Mouse (Mus musculus): ENCODE data around the gene Nsd1. TPM values are rescaled to one million over a fixed set of nuclear protein-coding genes. Genes with fewer than 3 reads are reported as not detected.

The Nsd1 gene
- polyA plus RNA-seq, 1 experiment from 2014 or later = 15.5 TPM

GRCm38 (mm10) chr13:55322130-55322825 is 112.7 kb downstream of the Nsd1 start:
- Histone ChIP-seq H3K4me1 (replicated peaks) (peaks cover 65% of the 10 kb centered on the region), H3K27me3 (no peaks in the 10 kb centered on the region), H3K27ac (peak overlapping the region; percentile 87), H3K9ac (peak overlapping the region; percentile 96), H3K4me2 (peak overlapping the region; percentile 99), H3K4me3 (replicated peaks) (peak overlapping the region; percentile 92), H3K9me3 (replicated peaks) (no peaks in the 10 kb centered on the region), H3K36me3 (peaks cover 72% of the 10 kb centered on the region)
- peak; percentile 31 for ATAC-seq (ENCODE audit: low read depth)
- peak; percentile 36 for DNase-seq
- WGBS (ENCODE audit: insufficient replicate concordance) = under 1% methylated on average over 31 of the region's 31 CpGs

GRCm38 (mm10) chr13:55325596-55325995 is 116.0 kb downstream of the Nsd1 start:
- ATAC-seq (ENCODE audit: low read depth) (no peak), DNase-seq (no peak)
- no peaks in the 10 kb centered on the region for H3K27me3 ChIP-seq
- peaks cover 82% of the 10 kb centered on the region for H3K4me1 ChIP-seq (replicated peaks)
- H3K27ac ChIP-seq = no peak overlapping the region
- H3K4me2 ChIP-seq = no peak overlapping the region
- H3K9me3 ChIP-seq (replicated peaks) = no peaks in the 10 kb centered on the region
- peak overlapping the region; percentile 9; the same call in 1 of the 2 replicates for H3K9ac ChIP-seq
- H3K4me3 ChIP-seq (replicated peaks) = no peak overlapping the region
- H3K36me3 ChIP-seq = peaks cover 48% of the 10 kb centered on the region
- WGBS (ENCODE audit: insufficient replicate concordance) = 77% methylated on average over 11 of the region's 11 CpGs

DNA sequence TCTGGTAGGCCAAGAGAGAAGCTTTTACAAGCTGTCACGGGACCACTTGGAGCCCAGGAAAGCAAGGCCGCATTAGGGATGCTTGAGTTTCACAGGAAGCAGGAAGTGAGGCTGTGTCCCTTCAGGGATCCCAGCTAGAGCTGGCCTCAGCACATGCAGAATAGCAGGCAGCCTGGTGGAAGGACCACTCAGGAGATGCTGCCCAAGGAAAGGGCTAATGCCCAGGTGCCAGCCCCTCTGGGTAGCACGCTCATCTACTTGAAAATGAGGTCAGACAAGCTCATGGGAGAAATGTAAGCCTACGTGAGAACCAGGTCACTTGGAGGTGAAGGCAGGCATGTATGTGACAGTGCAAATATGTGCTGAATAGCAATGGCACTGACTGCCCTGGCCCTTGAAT is 117.6 kb downstream of the Nsd1 start:
- Histone ChIP-seq H3K36me3 (peaks cover 48% of the 10 kb centered on the region), H3K27ac (no peak overlapping the region), H3K27me3 (no peaks in the 10 kb centered on the region), H3K9me3 (replicated peaks) (no peaks in the 10 kb centered on the region), H3K9ac (peak overlapping the region; percentile 92), H3K4me1 (replicated peaks) (peaks cover 80% of the 10 kb centered on the region), H3K4me2 (peak overlapping the region; percentile 93), H3K4me3 (replicated peaks) (peak overlapping the region; percentile 95)
- no peak for ATAC-seq (ENCODE audit: low read depth)
- 59% methylated on average over 4 of the region's 4 CpGs for WGBS (ENCODE audit: insufficient replicate concordance)
- DNase-seq = no peak

GRCm38 (mm10) chr13:55327633-55328032 is 118.1 kb downstream of the Nsd1 start:
- Histone ChIP-seq H3K27ac (peak overlapping the region; percentile 95), H3K4me3 (replicated peaks) (peak overlapping the region; percentile 95), H3K4me2 (peak overlapping the region; percentile 93), H3K4me1 (replicated peaks) (peaks cover 76% of the 10 kb centered on the region), H3K36me3 (peaks cover 48% of the 10 kb centered on the region), H3K9me3 (replicated peaks) (no peaks in the 10 kb centered on the region), H3K9ac (peak overlapping the region; percentile 92), H3K27me3 (no peaks in the 10 kb centered on the region)
- DNase-seq (peak; percentile 76), ATAC-seq (ENCODE audit: low read depth) (no peak)
- WGBS (ENCODE audit: insufficient replicate concordance) = 36% methylated on average over 3 of the region's 8 CpGs

- peak overlapping the region; percentile 95 for H3K27ac ChIP-seq
- no peaks in the 10 kb centered on the region for H3K9me3 ChIP-seq (replicated peaks)
- H3K9ac ChIP-seq = peak overlapping the region; percentile 92
- peaks cover 43% of the 10 kb centered on the region for H3K36me3 ChIP-seq
- peaks cover 70% of the 10 kb centered on the region for H3K4me1 ChIP-seq (replicated peaks)
- WGBS (ENCODE audit: insufficient replicate concordance) = 77% methylated on average over 6 of the region's 6 CpGs
- peak overlapping the region; percentile 93 for H3K4me2 ChIP-seq
- ATAC-seq (ENCODE audit: low read depth) (no peak), DNase-seq (no peak)
- H3K27me3 ChIP-seq = no peaks in the 10 kb centered on the region
- H3K4me3 ChIP-seq (replicated peaks) = peak overlapping the region; percentile 95
These were observed 118.6 kb downstream of the Nsd1 start for GRCm38 (mm10) chr13:55328171-55328570.

DNA sequence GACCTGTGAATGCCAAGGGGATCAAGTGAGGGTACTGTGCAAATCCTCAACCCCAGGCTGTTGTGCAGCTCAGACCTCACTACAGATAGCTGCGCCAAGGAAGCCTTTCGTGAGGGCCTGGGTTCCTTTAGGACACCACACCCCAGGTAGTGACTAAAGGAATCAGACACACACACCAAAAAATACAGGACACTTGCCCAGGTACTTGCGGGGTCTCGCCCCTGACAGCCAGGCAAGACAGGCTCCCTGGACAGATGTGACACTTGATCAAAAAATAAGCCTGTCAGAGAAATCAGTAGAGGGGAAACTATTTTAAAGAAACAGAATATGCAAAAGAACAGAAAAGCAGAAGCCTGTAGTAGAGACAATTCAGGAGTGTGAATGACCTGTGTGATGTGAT is 119.1 kb downstream of the Nsd1 start:
- Histone ChIP-seq H3K27ac (peak overlapping the region; percentile 95), H3K36me3 (peaks cover 39% of the 10 kb centered on the region), H3K9me3 (replicated peaks) (no peaks in the 10 kb centered on the region), H3K4me1 (replicated peaks) (peaks cover 66% of the 10 kb centered on the region), H3K4me3 (replicated peaks) (peak overlapping the region; percentile 95), H3K27me3 (no peaks in the 10 kb centered on the region), H3K9ac (peak overlapping the region; percentile 92), H3K4me2 (peak overlapping the region; percentile 93)
- no peak for DNase-seq
- WGBS (ENCODE audit: insufficient replicate concordance) = 84% methylated on average over 4 of the region's 4 CpGs
- ATAC-seq (ENCODE audit: low read depth) = no peak

- Histone ChIP-seq H3K4me2 (peak overlapping the region; percentile 93), H3K4me1 (replicated peaks) (peaks cover 60% of the 10 kb centered on the region), H3K9me3 (replicated peaks) (no peaks in the 10 kb centered on the region)
These were observed 119.6 kb downstream of the Nsd1 start for GRCm38 (mm10) chr13:55329109-55329682.

DNA sequence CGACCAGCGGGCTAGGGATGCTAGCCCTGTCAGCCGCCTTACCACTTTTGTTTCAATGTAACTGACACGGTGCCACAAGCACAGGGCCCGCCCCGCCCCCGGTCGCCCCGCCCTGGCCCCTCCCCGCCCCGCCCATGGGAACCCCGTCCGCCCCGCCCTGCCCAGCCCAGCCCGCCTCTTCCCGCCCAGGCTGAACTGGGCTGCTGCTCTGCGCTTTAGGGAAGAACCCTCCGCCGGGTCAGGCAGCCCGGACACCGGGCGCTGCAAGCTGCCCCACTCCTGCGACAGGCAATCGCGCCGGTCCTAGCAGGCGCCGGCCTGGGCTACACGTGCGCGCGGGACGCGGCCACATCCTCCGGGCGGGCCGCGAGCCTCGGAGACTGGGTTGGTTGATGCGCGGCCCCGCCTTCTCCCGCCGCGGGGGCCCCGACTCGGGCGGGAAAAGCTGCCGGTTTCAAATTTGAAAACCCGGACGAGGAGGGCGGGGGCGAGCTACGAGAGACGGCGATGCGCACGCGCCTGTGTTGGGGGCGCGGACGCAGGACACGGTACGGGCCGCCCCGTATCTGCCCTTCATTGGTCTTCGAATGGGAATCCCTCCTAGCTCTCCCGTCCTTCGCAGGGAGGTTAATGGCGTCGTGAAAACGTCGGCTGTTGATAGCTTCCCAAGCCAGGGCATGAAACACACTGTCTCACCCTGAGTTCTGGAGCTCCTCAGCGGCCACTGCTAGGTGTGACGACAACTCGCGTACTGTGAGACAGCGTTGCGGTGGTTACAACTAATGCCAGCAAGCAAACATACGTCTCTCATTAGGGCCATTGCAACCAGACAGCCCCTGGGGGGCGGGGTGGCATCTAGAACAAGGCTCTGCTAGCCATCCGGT is 120.3 kb downstream of the Nsd1 start, which contains the start of gene Mxd3:
TSS of gene Mxd3 (minus strand) at position 141 of the 884 bp plus-strand sequence.
- Histone ChIP-seq H3K27me3 (no peaks in the 10 kb centered on the region), H3K4me3 (replicated peaks) (peak within 1 kb of the TSS; percentile 95), H3K9ac (peak within 1 kb of the TSS; percentile 92), H3K36me3 (peaks cover 26% of the 10 kb centered on the region), H3K4me1 (replicated peaks) (peaks cover 56% of the 10 kb centered on the region), H3K4me2 (peak within 1 kb of the TSS; percentile 93), H3K9me3 (replicated peaks) (no peaks in the 10 kb centered on the region), H3K27ac (peak within 1 kb of the TSS; percentile 95)
- peak; percentile 92 for DNase-seq
- under 1% methylated on average over 81 of the region's 82 CpGs for WGBS (ENCODE audit: insufficient replicate concordance)
- peak; percentile 86 for ATAC-seq (ENCODE audit: low read depth)

More at GRCm38 (mm10) chr13:55329109-55329682, 119.6 kb downstream of the Nsd1 start:
- Histone ChIP-seq H3K4me3 (replicated peaks) (peak overlapping the region; percentile 95), H3K9ac (peak overlapping the region; percentile 92), H3K27me3 (no peaks in the 10 kb centered on the region), H3K27ac (peak overlapping the region; percentile 95), H3K36me3 (peaks cover 33% of the 10 kb centered on the region)
- ATAC-seq (ENCODE audit: low read depth) (peak; percentile 34), DNase-seq (peak; percentile 56)
- 1% methylated on average over 29 of the region's 29 CpGs for WGBS (ENCODE audit: insufficient replicate concordance)

DNA sequence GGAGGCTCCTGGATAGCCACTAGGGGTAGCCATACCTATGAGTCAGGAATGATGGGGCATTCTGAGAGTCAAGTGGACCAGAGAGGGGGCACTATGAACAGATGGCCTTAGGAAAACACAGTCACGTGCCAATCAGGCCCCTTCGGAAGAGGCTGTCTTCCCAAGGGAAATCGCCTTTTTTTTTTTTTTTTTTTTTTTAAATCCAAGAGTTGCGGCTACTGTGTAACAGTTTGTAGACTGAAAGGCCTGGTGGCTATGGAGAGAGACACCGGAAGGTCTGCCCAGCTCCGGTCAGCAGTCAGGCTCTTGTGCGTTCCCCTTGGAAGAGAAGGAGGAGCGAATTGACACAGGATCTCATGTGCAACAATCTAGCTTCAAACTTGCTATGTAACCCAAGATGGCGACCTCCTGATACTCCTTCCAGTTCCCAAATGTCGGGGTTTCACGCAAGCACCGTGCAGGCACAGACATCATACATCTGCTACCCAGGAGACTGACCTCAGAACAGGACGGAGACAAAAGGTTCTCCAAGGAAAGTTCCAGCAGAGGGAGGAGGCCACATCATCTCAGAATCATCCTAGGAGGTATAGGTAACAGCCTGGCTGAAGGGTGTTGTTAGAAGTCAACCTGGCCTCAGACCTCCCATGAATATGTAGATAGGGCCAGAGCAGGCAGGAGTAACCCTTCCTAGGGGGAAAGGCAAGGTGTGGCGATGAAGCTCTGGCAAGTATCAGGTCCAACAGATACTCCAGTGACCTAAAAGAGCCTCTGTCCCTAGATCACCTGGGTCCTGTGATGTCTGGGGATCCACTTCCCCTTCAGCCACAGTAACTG is 121.2 kb downstream of the Nsd1 start:
- Histone ChIP-seq H3K9ac (peak overlapping the region; percentile 92), H3K27ac (peak overlapping the region; percentile 95), H3K9me3 (replicated peaks) (no peaks in the 10 kb centered on the region), H3K4me2 (peak overlapping the region; percentile 93), H3K27me3 (no peaks in the 10 kb centered on the region), H3K4me1 (replicated peaks) (peaks cover 50% of the 10 kb centered on the region), H3K36me3 (peaks cover 18% of the 10 kb centered on the region), H3K4me3 (replicated peaks) (peak overlapping the region; percentile 95)
- ATAC-seq (ENCODE audit: low read depth) = no peak
- no peak for DNase-seq
- 46% methylated on average over 14 of the region's 14 CpGs for WGBS (ENCODE audit: insufficient replicate concordance)

DNA sequence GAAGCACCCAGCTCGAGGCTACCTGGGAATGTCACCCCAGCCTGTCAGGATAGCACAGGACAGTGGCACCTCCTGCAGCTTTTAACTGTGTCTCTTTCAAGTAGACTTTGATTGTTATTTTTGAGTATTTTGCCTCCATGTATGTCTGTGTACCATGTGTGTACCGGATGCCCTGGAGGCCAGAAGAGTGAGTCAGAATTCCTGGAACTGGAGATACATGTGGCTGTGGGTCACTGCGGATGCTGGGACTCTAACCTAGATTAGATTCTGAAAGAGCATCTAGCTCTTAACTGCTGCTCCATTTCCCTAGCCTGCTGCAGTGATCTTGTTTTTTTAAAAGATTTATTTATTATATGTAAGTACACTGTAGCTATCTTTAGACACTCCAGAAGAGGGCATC is 122.7 kb downstream of the Nsd1 start:
- DNase-seq = no peak
- ATAC-seq (ENCODE audit: low read depth) = no peak
- 77% methylated on average over 3 of the region's 3 CpGs for WGBS (ENCODE audit: insufficient replicate concordance)
- no peaks in the 10 kb centered on the region for H3K9me3 ChIP-seq (replicated peaks)
- H3K4me2 ChIP-seq = no peak overlapping the region
- H3K9ac ChIP-seq = no peak overlapping the region
- peaks cover 2% of the 10 kb centered on the region for H3K36me3 ChIP-seq
- no peak overlapping the region for H3K27ac ChIP-seq
- peaks cover 39% of the 10 kb centered on the region for H3K4me1 ChIP-seq (replicated peaks)
- no peaks in the 10 kb centered on the region for H3K27me3 ChIP-seq
- no peak overlapping the region for H3K4me3 ChIP-seq (replicated peaks)
